Mouse (Mus musculus): ENCODE results near the gene Mcrs1.
"Not testable (repeated sequence)": the region's sequence is repeated elsewhere in the genome, so short reads cannot be mapped to it uniquely, and the experiment has no call there.

Mcrs1 gene

DNA sequence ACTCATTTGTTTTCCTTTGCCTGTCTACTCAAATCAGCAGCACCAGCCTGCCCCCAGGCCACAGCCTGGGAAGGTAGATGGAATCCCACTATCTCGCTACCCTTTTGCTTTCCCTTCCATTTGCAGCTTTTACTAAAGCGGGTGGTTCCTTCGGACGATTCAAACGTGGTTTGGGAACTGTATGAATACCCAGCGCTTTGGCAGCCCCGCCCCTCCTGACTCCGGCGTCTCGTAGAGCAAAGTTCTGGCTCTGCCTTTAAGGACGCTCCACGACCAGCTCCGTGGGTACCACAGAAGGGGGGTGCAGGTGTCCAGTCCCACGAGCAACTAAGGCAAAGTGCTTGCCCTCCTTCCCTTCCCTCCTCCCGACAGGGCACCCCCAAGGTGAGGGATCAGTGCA lies 650 bp downstream of the Mcrs1 start:
- not testable (repeated sequence) for DNase-seq (ENCODE audit: low read depth, low spot score)

GRCm38 (mm10) chr15:99249938-99250337 lies 1.8 kb downstream of the Mcrs1 start:
- DNase-seq (ENCODE audit: low read depth, low spot score) = no peak

- DNase-seq (ENCODE audit: low read depth, low spot score) = no peak
These were observed 2.8 kb downstream of the Mcrs1 start for GRCm38 (mm10) chr15:99248972-99249371.

GRCm38 (mm10) chr15:99246736-99247135 lies 5.0 kb downstream of the Mcrs1 start:
- DNase-seq (ENCODE audit: low read depth, low spot score) = not testable (repeated sequence)

GRCm38 (mm10) chr15:99242045-99242444 lies 9.7 kb downstream of the Mcrs1 start:
- DNase-seq (ENCODE audit: low read depth, low spot score) = no peak

- DNase-seq (ENCODE audit: low read depth, low spot score) = no peak
These were observed 10.5 kb downstream of the Mcrs1 start for GRCm38 (mm10) chr15:99241249-99241648.

GRCm38 (mm10) chr15:99240129-99240528 lies 11.6 kb downstream of the Mcrs1 start:
- no peak for DNase-seq (ENCODE audit: low read depth, low spot score)

DNA sequence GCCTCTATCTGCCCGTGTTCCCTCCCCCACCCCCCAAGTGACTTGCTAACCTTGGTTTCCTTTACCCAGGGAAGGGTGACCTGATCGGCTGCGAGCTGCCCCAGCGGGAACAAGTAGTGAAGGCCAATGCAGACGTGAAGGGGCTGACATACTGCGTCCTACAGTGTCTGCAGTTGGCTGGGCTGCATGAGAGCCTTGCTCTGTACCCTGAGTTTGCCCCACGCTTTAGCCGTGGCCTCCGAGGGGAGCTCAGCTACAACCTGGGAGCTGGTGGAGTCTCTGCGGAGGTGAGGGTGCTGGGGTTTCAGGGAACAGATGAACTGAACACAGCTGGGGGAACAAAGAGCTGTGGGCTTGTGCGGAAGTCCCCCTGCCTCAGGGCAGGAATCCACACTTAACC lies 13.8 kb downstream of the Mcrs1 start:
- no peak for DNase-seq (ENCODE audit: low read depth, low spot score)

DNA sequence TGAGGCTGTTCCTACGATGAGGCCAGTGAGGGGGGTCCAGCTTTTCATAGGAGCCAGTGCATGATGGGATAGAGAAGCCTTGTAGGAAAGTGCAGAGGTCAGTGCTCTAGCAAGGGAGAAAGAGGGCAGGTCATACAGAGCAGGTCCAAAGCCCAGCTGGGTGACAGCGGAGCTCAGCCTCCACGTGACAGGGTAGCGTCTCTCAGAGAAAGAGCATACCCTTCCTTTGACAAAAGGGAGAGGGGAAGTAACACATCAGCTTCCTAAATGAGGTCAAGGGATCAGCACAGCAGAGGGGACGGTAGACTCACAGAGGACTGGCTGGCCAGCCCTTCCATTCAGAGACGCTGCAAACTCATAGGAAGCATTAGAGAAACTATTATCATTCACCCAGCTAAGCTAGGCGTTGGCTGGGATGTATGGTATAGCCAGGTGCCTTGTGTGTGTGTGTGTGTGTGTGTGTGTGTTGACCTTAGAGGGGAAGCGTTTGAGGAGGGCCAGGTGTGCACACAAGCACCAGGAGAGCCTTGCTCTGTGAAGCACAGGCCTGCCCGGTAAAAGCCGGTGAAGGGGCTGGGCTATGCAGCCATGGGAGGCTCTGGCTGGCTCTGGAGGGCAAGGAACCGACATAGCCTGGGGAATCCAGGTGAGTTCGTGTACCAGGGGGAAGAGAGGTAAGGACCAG lies 17.3 kb downstream of the Mcrs1 start:
- DNase-seq (ENCODE audit: low read depth, low spot score) = no peak

DNA sequence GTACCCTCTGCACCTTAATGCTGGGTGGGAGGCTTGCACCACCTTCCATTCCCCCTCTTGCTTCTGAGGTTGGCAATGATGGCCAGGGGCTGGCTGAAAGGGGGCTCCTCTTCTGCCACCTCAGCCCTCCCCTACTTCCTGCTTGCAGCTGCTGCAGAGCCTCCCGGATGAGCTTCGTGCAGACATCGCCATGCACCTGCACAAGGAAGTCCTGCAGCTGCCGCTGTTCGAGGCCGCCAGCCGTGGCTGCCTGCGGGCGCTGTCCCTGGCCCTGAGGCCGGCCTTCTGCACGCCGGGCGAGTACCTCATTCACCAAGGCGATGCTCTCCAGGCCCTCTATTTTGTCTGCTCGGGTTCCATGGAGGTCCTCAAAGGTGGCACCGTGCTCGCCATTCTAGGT lies 18.0 kb downstream of the Mcrs1 start:
- DNase-seq (ENCODE audit: low read depth, low spot score) = no peak

DNA sequence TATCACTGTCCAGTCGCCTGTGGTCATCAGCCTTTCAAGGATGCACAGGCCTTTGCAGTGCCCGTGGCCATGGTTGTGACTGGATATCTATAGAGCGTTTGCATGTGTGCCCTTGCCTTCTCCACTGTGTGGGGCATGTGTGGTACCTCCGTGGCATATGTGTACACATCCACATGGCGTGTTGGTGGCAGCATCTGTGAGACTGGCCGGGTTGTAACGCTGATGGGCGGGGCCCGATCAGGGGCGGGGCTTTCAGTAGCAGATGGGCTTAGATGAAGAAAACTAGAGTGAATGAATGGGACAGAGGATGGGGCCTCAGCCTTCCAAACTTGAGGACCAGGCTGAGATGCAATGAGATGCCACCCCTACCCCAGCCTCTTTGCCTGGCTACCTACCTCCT lies 19.8 kb downstream of the Mcrs1 start:
- no peak for DNase-seq (ENCODE audit: low read depth, low spot score)

DNA sequence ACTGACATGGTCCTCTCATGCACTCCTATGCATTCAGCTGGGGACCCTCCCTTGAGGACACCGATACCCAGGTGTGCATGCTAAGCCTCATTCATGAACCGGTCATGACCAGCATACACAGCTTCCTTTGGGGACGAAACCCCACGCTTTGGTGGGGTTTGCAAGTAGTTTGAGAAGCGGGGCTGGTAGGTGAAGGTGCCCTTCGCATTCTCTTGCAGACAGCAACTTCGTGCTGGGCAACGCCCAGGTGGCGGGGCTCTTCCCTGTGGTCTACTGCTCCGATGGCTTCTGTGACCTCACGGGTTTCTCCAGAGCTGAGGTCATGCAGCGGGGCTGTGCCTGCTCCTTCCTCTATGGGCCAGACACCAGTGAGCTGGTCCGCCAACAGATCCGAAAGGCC lies 25.7 kb downstream of the Mcrs1 start:
- DNase-seq (ENCODE audit: low read depth, low spot score) = no peak

DNA sequence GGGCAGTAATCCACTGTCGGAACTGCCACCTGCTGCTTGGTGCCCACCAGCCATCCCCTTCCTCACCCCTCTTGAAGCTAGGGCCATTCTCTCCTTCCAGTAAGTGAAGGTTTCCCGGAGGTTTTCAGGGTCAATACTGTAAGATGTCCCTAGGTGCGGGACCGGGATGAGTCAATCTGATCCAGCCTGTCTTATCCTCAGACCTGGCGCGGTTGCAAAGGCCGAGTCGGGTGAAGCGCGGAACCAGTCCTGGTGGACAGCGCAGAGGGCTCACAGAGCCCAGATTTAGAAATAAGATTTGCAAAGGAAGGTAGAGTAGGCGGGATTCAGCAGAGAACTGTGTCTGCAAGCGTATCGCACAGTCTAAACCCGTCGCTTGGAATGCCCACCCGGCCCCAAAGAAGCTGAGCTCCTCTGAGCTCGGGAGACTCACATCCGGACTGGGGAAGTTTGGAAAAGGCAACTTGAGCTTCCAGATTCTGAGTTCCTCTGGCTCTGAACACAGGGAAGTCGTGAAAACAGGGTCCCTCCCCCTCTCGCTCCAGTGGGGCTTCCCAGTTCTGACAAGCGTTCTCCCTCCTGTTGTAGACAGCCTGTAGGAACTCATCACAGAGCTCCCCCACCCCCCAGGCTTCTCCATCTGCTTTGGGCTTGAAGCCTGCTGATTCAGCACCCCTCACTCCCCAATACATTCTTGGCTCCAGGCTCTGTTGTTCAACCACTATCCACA lies 26.5 kb downstream of the Mcrs1 start:
- DNase-seq (ENCODE audit: low read depth, low spot score) = peak; percentile 18

DNA sequence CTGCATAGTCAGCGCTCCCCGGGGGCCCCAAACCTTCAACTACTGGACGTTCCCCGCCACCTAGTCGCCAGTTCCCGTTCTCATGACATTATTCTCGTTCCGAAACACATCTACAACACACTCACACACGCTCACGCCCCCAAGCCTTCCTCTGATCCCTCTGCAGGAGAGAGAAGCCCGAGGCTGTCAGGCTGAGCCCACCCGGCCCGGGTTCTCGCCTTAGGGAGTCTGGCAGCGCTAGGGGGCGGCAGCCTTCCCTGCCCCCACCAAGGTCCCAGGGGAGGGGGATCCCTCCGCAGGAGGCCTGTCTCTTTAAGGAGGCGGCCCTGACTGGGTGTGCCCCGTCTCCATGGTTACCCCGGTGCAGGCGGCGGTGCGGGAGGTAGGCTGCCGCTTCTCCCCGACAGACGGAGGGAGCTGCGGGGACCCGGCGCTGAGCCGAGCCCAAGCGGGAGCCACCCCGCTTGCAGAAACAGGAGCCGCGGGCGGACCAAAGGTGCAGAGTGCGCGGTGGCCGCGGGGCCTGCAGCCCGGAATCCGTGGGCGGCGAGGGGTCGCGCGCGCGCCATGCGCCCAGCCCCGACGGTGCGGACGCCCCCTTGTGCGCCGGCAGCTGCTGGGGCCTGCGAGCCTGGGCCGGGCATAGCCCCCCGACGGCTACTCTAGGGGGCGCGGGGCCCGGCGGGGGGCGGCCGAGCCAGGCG lies 27.4 kb downstream of the Mcrs1 start, which contains the start of gene Kcnh3:
Gene Kcnh3, plus strand, starts transcription at position 654 of the 704 bp plus-strand sequence.
- DNase-seq (ENCODE audit: low read depth, low spot score) = peak; percentile 50

DNA sequence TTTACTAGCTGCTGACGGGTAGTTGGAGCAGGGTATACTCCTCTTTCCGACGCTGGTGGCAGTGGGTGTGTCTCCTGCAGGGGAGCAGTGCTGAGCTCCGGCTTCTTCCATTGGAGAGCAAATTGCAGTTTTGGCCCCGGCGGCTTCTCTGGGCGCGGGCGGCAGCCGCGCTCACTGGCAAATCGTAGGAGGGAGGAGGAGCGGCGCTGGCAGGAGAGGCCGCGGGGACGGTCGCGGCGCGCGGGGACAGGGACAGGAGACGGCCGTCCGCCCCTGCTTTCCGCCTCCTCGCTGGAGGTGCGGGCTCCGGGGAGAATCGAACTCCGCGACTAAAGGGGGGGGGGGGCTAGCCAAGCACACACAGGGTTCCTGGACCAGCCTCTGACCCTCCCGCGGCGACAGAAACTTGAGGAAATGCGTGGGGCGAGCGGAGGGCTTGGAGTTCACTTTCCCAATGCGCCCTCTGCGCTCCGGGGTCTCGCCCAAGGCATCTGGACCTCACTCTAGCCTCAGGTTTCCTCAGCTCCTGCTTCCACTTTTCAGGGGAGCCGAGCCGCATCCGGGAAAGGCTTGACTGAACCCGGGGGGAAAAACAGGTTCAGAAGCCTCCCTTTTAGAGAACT lies 28.1 kb downstream of the Mcrs1 start:
- peak; percentile 37 for DNase-seq (ENCODE audit: low read depth, low spot score)

DNA sequence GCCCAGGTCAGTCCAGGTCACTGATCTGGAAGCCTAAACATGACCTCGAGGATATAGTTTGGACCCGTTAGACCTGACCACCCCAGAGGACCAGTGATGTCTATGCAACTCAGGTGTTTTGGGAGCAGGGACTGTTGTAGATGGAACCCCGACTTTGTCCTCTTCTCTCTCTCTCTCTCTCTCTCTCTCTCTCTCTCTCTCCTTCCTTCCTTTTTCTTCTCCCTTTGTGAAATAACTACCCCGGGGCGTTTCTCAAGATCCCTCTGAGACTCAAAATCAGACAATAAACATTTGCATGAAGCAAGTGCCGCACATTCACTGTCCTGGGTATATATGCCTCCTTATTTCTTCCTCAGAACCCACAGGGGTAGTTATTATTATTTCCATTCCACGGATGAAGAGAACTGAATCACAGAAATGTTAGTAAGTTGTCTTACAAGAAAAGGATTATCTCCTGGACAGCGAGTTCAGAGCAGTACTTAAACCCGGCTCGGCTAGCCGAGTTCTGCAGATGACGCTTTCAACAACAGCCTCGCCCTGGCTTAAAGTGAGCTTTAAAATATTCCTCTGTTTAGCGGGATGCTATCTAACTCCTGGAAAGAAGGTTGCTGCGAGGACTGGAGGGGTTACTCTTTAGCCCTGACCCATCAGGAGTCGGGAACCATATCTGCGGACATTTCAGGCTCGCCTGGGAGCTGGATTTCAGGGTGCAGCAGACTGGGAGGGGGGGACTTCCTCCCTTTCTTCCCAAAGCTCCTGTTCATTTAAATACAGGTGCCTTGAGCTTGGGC lies 28.8 kb downstream of the Mcrs1 start:
- DNase-seq (ENCODE audit: low read depth, low spot score) = no peak

DNA sequence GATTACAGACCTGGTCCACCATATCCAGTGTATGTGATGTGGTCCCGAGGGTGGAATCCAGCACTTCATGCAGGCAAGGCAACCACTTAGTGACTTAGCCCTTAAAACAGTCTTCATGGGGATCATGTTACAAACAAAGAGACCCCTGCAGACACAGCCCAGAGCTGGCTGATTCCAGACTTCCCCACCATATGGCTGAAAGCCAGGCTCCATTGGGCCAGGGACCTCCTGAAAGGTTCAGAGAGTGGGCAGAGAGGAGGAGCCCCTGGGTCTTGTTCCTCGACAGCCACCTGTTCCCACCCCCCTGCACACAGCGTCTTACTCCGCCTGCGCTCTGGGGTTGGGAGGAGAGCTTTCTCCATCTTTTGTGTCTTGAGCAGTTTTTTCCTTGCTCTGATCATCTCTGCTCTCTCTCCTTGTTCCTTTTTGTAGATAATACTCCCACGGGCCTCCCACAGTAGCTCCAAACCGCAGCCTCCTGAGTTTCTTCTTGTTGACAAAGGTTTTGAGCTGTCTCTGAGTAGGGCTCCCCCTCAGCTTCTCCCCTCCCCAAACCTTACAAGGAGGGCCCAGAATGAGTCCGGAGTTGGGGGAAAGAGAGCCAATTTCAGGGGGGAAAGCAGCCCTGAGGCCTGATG lies 30.3 kb downstream of the Mcrs1 start:
- peak; percentile 56 for DNase-seq (ENCODE audit: low read depth, low spot score)

DNA sequence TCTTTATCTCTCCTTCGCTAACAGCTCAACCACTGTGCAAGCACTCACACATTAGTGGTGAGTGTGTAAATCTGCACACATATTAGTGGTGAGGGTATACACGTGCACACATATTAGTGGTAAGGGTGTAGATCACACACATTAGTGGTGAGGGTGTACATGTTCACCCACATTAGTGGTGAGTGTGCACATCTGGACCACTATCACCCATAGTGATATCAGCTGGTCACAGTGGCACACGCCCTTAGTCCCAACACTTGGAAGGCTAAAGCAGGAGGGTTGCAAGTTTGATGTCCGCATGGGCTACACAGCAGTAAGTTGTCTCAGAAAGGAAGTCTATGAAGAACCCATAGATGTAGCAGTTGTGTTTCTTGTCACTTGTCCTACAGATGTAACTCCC lies 34.1 kb downstream of the Mcrs1 start:
- DNase-seq (ENCODE audit: low read depth, low spot score) = no peak

- DNase-seq (ENCODE audit: low read depth, low spot score) = no peak
These were observed 35.9 kb downstream of the Mcrs1 start for GRCm38 (mm10) chr15:99215741-99216463.

GRCm38 (mm10) chr15:99214941-99215340 lies 36.8 kb downstream of the Mcrs1 start:
- DNase-seq (ENCODE audit: low read depth, low spot score) = peak; percentile 24

All from mesoderm, embryonic 11.5 days (tissue).